Mouse (Mus musculus) heart, embryonic 13.5 days (tissue): ENCODE measurements around the gene Klhl26. TPM values are rescaled to one million over a fixed set of nuclear protein-coding genes. Genes with fewer than 3 reads are reported as not detected.
A peak's percentile ranks its signal among the peaks of the same experiment; 100 is the strongest.

ENCODE experiments used
- ATAC-seq: fragments of 200-750 bp; cut with Nextera tagmentation; 2 replicates; pipeline ENCODE4 v1.8.0; 2017; ENCODE audit warnings: moderate TSS enrichment; ENCODE audit not compliant: insufficient number of reproducible peaks, low FRiP score, low TSS enrichment; ENCODE audit errors: extremely low read depth
- H3K27ac ChIP-seq: fragments of 300-500 bp; sonication (generic); replicated peaks from 2 replicates; pipeline ENCODE4 v1.5.1; 2015; ENCODE audit warnings: moderate library complexity, mild to moderate bottlenecking, inconsistent platforms
- H3K27me3 ChIP-seq: fragments of 300-500 bp; sonication (generic); replicated peaks from 2 replicates; pipeline ENCODE4 v1.6.1; 2015; ENCODE audit warnings: mild to moderate bottlenecking, inconsistent platforms
- H3K36me3 ChIP-seq: fragments of 300-500 bp; sonication (generic); 2 replicates; pipeline ENCODE4 v1.6.1; 2015; ENCODE audit warnings: mild to moderate bottlenecking, inconsistent platforms
- H3K4me1 ChIP-seq: fragments of 300-500 bp; sonication (generic); 2 replicates; pipeline ENCODE4 v1.6.1; 2015; ENCODE audit warnings: inconsistent platforms
- H3K4me2 ChIP-seq: fragments of 300-500 bp; sonication (generic); 2 replicates; pipeline ENCODE4 v1.6.1; 2015; ENCODE audit warnings: inconsistent platforms, mild to moderate bottlenecking, moderate library complexity
- H3K4me3 ChIP-seq: fragments of 300-500 bp; sonication (generic); 2 replicates; pipeline ENCODE4 v1.5.1; 2015; ENCODE audit warnings: moderate library complexity, mild to moderate bottlenecking, inconsistent platforms
- H3K9ac ChIP-seq: fragments of 300-500 bp; sonication (generic); 2 replicates; pipeline ENCODE4 v1.6.1; 2015; ENCODE audit warnings: inconsistent platforms, mild to moderate bottlenecking, moderate library complexity
- H3K9me3 ChIP-seq: fragments of 300-500 bp; sonication (generic); 2 replicates; pipeline ENCODE4 v1.6.1; 2016; ENCODE audit warnings: inconsistent platforms
- WGBS: fragments of 180-500 bp; shearing (Covaris S2); methylation state at CpG from one replicate; pipeline ENCODE4 v1.1.7; 2015; ENCODE audit warnings: mixed read lengths; 5-methylcytosine and 5-hydroxymethylcytosine counted together
- polyA plus RNA-seq: library from polyadenylated mRNA; unstranded; fragments of >200 nt; fragmentation: Nextera tagmentation; extraction: Ambion mirVana; gene quantifications from 2 replicates; pipeline ENCODE4 v1.2.1, GENCODE M21; 2015

Klhl26 gene
- polyA plus RNA-seq, 1 experiment from 2014 or later: 12.4 TPM

DNA sequence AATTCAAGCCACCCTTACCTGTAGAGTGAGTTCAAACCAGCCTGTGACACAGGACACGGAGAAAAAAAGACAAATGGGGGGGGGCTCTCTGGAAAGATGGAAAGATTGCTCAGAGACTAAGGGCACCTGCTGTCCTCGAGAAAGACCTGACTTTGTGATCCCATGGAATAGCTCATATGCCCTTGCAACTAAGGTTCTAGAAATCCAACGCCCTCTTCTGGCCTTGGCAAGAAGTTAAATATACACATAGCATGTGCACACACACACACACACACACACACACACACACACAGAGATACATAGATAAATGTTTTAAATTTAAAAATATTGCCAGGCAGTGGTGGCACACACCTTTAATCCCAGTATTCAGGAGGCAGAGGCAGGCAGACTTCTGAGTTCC lies 36.5 kb downstream of the Klhl26 start:
- H3K9ac ChIP-seq: peak overlapping the region; percentile 89
- H3K4me2 ChIP-seq: peak overlapping the region; percentile 89
- H3K4me3 ChIP-seq: peak overlapping the region; percentile 76
- 0 out of 2 replicates have a peak, but pooled peaks cover 5% of the 10 kb centered on the region for H3K27me3 ChIP-seq
- H3K9me3 ChIP-seq: no peaks in the 10 kb centered on the region
- no peaks in the 10 kb centered on the region for H3K36me3 ChIP-seq
- H3K4me1 ChIP-seq: peaks cover 16% of the 10 kb centered on the region
- peak overlapping the region; percentile 71 for H3K27ac ChIP-seq
- no peak for ATAC-seq
- WGBS: 39% methylated on average over 3 of the region's 3 CpGs

DNA sequence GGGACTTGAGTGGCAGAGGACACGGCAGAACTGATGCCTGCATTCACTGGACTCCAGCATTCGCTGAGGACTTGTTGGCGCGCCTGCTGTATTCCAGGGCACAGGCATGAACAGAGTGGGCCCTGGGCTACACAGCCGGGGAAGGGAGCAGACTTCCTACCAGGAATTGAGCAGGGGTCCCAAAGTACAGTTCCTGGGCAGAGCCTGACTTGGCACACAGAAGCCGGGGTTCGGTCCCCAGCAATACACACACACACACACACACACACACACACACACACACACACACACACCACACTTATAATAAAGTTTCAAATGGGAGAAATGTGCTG lies 37.0 kb downstream of the Klhl26 start:
- Histone ChIP-seq H3K36me3 (no peaks in the 10 kb centered on the region), H3K4me1 (peaks cover 16% of the 10 kb centered on the region), H3K4me2 (peak overlapping the region; percentile 89), H3K27ac (peak overlapping the region; percentile 71), H3K9ac (peak overlapping the region; percentile 89), H3K9me3 (no peaks in the 10 kb centered on the region), H3K4me3 (peak overlapping the region; percentile 76), H3K27me3 (0 out of 2 replicates have a peak, but pooled peaks cover 5% of the 10 kb centered on the region)
- 4% methylated on average over 7 of the region's 7 CpGs for WGBS
- ATAC-seq: no peak

DNA sequence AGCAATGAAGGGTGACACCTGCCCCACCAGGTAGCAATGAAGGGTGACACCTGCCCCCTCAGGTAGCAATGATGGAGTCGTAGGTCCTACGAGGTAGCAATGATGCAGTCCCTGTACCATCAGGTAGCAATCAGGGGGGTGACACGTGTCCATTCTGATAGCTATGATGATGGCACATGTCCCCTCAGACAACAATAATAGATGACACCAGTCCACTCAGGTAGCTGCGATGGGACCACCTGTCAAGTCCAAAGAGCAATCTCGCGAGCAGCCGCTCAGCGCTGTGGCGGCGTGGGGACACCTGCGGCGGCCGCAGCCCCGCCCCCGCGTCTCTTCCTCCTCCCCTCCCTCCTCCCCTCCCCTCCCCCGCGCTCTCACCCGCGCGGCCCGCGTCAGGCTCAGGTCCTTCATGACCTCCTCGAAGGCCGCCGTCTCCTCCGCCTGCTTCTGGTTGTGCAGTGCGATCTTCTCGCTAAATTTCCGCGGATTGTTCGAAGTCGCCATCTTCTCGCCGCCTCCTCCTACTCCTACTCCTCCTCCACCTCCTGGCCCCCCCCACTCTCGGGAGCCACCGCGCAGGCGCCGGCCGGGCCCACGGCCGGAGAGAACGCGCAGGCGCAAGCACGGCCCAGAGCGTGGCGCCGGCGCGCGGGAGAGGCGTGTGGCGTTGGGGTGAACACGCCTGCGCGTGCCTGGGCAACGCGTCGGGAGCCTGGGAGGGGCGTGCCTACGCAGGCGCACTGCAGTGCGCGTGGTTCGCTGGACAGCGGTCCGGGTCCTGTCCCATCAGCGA lies 37.5 kb downstream of the Klhl26 start, which contains the start of gene Crtc1:
Gene Crtc1, minus strand, starts transcription at position 525 of the 793 bp plus-strand sequence.
- Histone ChIP-seq H3K9ac (peak within 1 kb of the TSS; percentile 89), H3K4me3 (peak within 1 kb of the TSS; percentile 76), H3K4me2 (peak within 1 kb of the TSS; percentile 89), H3K4me1 (peaks cover 16% of the 10 kb centered on the region), H3K27ac (peak within 1 kb of the TSS; percentile 71), H3K9me3 (no peaks in the 10 kb centered on the region), H3K36me3 (no peaks in the 10 kb centered on the region), H3K27me3 (0 out of 2 replicates have a peak, but pooled peaks cover 5% of the 10 kb centered on the region)
- WGBS: 1% methylated on average over 65 of the region's 70 CpGs
- ATAC-seq: peak; percentile 92

DNA sequence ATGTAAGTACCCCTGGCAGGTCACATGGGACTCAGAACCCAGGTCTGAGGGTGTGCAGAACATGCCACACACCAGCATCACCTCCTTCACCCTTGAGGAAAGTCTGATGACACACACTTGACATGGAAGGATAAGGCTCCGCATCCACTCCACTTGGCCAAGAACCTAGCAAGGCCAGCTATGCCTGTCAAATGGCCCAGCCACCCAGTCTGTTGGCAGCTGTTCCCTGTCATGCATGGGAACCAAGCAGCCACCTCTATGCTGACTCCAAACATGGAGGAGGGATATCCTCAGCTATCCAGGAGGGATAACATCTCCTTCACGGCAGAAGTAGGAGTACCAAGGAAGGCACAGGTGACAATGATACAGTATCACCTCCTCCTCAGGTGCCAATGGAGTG lies 38.3 kb downstream of the Klhl26 start:
- Histone ChIP-seq H3K9me3 (no peaks in the 10 kb centered on the region), H3K4me2 (peak overlapping the region; percentile 89), H3K4me3 (peak overlapping the region; percentile 76), H3K27ac (no peak overlapping the region), H3K4me1 (peaks cover 16% of the 10 kb centered on the region), H3K36me3 (no peaks in the 10 kb centered on the region), H3K27me3 (0 out of 2 replicates have a peak, but pooled peaks cover 5% of the 10 kb centered on the region), H3K9ac (peak overlapping the region; percentile 89)
- WGBS: 83% methylated on average over 2 of the region's 2 CpGs
- ATAC-seq: no peak

DNA sequence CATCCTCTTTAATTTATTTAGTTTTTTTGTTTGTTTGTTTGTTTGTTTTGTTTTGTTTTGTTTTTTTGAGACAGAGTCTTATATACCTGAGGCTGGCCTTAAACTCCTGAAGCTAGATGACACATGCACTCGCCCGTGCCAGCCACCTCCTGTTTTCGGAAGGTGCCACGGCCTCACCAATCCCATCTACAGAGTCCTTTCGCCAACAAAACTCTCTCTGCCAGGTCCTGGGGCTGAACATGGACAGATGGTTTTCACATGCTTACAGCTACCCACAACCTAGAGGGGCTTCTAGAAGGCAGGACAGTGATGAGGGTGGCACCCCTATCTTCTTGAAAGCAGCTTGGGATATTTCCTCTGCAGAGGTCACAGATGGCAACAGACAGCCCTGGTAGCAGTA lies 41.6 kb downstream of the Klhl26 start:
- 90% methylated on average over 5 of the region's 5 CpGs for WGBS
- no peak overlapping the region for H3K4me2 ChIP-seq
- no peak for ATAC-seq
- H3K4me3 ChIP-seq: no peak overlapping the region
- no peak overlapping the region for H3K27ac ChIP-seq
- peaks cover 15% of the 10 kb centered on the region for H3K4me1 ChIP-seq
- H3K9me3 ChIP-seq: no peaks in the 10 kb centered on the region
- no peaks in the 10 kb centered on the region for H3K36me3 ChIP-seq
- H3K9ac ChIP-seq: no peak overlapping the region
- H3K27me3 ChIP-seq: no peaks in the 10 kb centered on the region

DNA sequence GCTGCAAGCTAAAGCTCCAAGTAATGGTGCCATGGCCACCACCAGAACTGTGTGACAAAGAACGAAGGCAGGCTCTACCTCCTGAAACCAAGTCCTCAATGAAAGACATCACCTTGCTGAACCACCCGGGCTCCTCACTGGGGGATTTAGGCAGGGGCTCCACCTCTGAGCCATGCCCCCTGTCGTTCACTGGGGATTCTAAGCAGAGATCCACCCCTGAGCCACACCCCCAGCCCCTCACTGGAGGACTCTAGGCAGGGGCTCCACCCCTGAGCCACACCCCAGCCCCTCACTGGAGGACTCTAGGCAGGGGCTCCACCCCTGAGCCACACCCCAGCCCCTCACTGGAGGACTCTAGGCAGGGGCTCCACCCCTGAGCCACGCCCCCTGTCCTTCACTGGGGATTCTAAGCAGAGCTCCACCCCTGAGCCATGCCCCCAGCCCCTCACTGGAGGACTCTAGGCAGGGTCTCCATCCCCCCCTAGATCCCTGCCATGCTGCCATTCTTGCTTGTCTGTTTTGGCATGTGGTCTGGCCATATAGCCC lies 43.7 kb downstream of the Klhl26 start:
- no peak for ATAC-seq
- H3K9ac ChIP-seq: no peak overlapping the region

DNA sequence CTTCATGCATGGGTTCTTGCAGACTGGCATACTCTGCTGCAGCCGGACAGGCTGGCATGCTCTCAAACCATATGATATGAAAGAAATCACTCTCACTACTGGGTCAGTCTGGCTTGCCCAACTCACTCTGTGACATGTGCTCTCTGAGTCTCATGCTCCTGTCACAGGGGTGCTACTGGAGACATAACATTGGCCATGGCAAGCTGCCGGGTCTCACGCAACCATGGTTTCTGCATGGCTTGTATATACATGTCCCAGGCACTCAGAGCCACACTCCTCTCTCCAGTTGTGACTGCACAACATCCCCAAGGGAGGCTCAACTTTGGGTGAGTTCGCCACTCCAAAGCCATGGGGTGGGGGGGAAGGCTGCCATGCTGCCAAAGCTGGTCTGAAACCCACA lies 45.6 kb downstream of the Klhl26 start:
- no peak overlapping the region for H3K4me2 ChIP-seq
- WGBS: 94% methylated on average over 4 of the region's 4 CpGs
- no peaks in the 10 kb centered on the region for H3K27me3 ChIP-seq
- no peaks in the 10 kb centered on the region for H3K9me3 ChIP-seq
- no peak overlapping the region for H3K9ac ChIP-seq
- no peak overlapping the region for H3K27ac ChIP-seq
- H3K4me3 ChIP-seq: no peak overlapping the region
- peaks cover 3% of the 10 kb centered on the region for H3K4me1 ChIP-seq
- no peak for ATAC-seq
- H3K36me3 ChIP-seq: no peaks in the 10 kb centered on the region

More for the DNA sequence above, 43.7 kb downstream of the Klhl26 start:
- no peak overlapping the region for H3K4me2 ChIP-seq
- WGBS: 36% methylated on average over 4 of the region's 4 CpGs
- no peaks in the 10 kb centered on the region for H3K27me3 ChIP-seq
- no peaks in the 10 kb centered on the region for H3K36me3 ChIP-seq
- no peaks in the 10 kb centered on the region for H3K9me3 ChIP-seq
- H3K27ac ChIP-seq: no peak overlapping the region
- peaks cover 2% of the 10 kb centered on the region for H3K4me1 ChIP-seq
- H3K4me3 ChIP-seq: no peak overlapping the region

DNA sequence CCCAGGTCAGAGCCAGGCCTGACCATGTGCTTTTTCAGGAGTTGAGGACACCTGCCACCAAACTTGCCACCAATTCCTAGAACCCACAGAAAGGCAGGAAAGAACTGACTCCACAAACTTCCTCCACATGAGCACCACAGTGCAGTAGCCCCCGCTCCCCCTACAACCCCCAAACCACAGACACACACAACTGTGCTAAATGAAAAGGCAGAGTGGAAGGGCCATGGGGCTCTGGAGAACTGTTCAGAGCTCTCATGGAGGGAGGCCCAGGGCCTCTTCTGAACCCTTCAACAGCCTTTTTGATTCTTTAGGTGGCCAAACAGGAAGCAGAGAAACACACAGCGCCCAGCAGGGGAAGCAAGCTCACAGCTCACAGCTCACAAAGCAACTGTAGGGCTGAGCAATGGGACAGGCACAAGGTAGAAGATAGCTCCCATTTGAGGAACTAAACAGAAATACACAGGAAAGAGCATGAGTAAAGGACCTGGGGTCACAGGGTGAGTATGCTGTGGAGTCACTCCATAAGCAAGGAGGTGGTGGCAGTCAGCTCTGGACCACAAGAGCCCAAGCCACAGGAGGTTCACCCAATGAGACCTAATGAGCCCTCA lies 50.4 kb downstream of the Klhl26 start:
- no peak overlapping the region for H3K27ac ChIP-seq
- H3K36me3 ChIP-seq: no peaks in the 10 kb centered on the region
- 81% methylated on average over 2 of the region's 2 CpGs for WGBS
- no peak overlapping the region for H3K4me2 ChIP-seq
- H3K27me3 ChIP-seq: no peaks in the 10 kb centered on the region
- no peak overlapping the region for H3K4me3 ChIP-seq
- no peaks in the 10 kb centered on the region for H3K9me3 ChIP-seq
- ATAC-seq: no peak
- H3K9ac ChIP-seq: peak overlapping the region; percentile 44; the same call in 1 of the 2 replicates
- H3K4me1 ChIP-seq: peaks cover 14% of the 10 kb centered on the region

DNA sequence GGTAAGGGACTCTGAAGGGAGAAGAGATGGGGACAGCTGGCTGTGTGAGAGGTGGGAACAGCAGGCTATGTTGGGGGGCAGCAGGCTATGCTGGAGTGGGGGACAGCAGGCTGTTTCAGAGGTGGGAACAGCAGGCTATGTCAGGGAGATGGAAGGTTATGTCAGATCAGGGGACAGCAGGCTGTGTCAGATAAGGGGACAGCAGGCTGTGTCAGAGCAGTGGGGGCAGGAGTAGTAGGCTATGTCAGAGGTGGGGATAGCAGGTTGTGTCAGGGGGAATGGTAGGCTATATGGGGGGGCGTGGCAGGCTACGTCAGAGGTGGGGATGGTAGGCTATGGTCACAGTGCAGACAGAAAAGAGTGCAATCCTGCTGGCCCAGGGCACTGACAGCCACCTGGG lies 54.0 kb downstream of the Klhl26 start:
- H3K9ac ChIP-seq: no peak overlapping the region
- H3K4me1 ChIP-seq: peaks cover 50% of the 10 kb centered on the region
- H3K27ac ChIP-seq: no peak overlapping the region
- no peaks in the 10 kb centered on the region for H3K36me3 ChIP-seq
- 54% methylated on average over 2 of the region's 2 CpGs for WGBS
- H3K4me3 ChIP-seq: no peak overlapping the region
- H3K27me3 ChIP-seq: no peaks in the 10 kb centered on the region
- peak; percentile 40; the same call in 1 of the 2 replicates for ATAC-seq
- no peaks in the 10 kb centered on the region for H3K9me3 ChIP-seq
- H3K4me2 ChIP-seq: no peak overlapping the region

DNA sequence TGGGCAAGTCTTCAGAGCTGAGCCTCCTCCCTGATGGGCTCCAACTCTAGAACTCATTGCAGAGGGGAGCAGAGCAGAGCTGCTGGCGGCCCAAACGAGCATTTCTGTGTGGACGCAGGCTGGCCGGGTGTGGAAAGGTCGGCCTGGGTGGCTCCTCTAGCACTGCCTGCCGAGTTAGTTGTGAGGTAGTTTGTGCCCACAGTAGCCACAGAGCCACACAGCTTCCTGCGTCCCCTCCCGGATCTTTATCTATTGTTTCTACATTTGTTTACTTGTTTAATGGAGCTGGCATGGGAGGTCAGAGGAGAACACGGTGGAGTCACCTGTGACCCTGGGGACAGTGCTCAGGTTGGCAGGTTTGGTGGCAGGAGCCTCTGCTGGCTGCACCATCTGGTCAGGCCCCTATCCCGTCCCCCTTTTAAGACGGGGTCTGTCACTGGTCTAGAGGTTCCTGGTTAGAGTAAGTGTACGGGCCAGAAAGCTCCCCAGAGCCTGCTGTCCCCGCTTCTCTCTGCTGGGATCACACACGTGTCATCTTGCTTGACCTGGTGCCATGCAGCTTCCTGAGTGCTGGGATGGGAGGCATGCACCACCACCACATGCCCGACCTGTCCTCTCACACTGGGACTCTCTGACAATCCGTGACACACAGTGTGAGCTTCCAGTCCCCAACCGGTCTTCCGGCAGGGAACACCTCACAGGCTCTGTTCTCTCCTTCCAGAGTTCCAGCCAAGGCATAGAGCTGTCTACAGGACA lies 55.2 kb downstream of the Klhl26 start:
- WGBS: 74% methylated on average over 18 of the region's 18 CpGs
- H3K9ac ChIP-seq: 0 out of 2 replicates have a peak overlapping the region, but pooled peaks have one; percentile 12
- H3K4me3 ChIP-seq: no peak overlapping the region
- peaks cover 62% of the 10 kb centered on the region for H3K4me1 ChIP-seq
- no peak for ATAC-seq
- no peaks in the 10 kb centered on the region for H3K9me3 ChIP-seq
- H3K36me3 ChIP-seq: no peaks in the 10 kb centered on the region
- no peak overlapping the region for H3K27ac ChIP-seq
- peak overlapping the region; percentile 2; the same call in 1 of the 2 replicates for H3K4me2 ChIP-seq
- H3K27me3 ChIP-seq: no peaks in the 10 kb centered on the region; the same call in 1 of the 2 replicates
